ENCODE assay signal across 19 mouse cellular contexts in genomic region chr17:70222891-70223290, GRCm38 (mm10).
"Had no signal": no experiment of that assay in that cellular context is flagged by ENCODE, and none has a peak within 500 bp of the region (broad histone marks: within the 10 kb centered on the region; RNA-seq: fewer than 3 reads in every experiment).

No protein-coding gene starts in this region.

- H3K9ac ChIP-seq: limb, embryonic 15.5 days; liver, embryonic 14.5 days; neural tube, embryonic 15.5 days; stomach, embryonic 15.5 days had no signal

- H3K4me2 ChIP-seq: limb, embryonic 15.5 days; neural tube, embryonic 15.5 days; stomach, embryonic 15.5 days had no signal

- H3K27ac ChIP-seq: limb, embryonic 15.5 days; liver, embryonic 14.5 days; midbrain, embryonic 10.5 days; neural tube, embryonic 15.5 days; stomach, embryonic 15.5 days had no signal

- H3K27me3 ChIP-seq: limb, embryonic 15.5 days; neural tube, embryonic 15.5 days; stomach, embryonic 15.5 days had no signal

- H3K4me3 ChIP-seq: limb, embryonic 15.5 days; midbrain, embryonic 10.5 days; myocyte; neural tube, embryonic 15.5 days; stomach, embryonic 15.5 days had no signal

- DNase-seq: kidney, adult 8-10 months; kidney, postnatal 25 days; layer of hippocampus, adult 9-11 months; layer of hippocampus, postnatal 36 days; lung, adult 18-20 months; lung, postnatal 10 days; lung, postnatal 4 days; midbrain, embryonic 14.5 days; retina, postnatal 1 day; right cerebral cortex, postnatal 4 days; spleen, adult 18-20 months; thymus, adult 2 months; thymus, postnatal 25 days had no signal

- H3K9me3 ChIP-seq: limb, embryonic 15.5 days; midbrain, embryonic 10.5 days; neural tube, embryonic 15.5 days; stomach, embryonic 15.5 days had no signal

- H3K36me3 ChIP-seq: limb, embryonic 15.5 days; midbrain, embryonic 10.5 days; neural tube, embryonic 15.5 days; stomach, embryonic 15.5 days had no signal

- H3K4me1 ChIP-seq: limb, embryonic 15.5 days; midbrain, embryonic 10.5 days; neural tube, embryonic 15.5 days; stomach, embryonic 15.5 days had no signal
